Mouse (Mus musculus): ENCODE data around the gene Plppr1. TPM values are rescaled to one million over a fixed set of nuclear protein-coding genes. Genes with fewer than 3 reads are reported as not detected.

The Plppr1 gene
- not detected in 2 replicates for total RNA-seq (2017)

DNA sequence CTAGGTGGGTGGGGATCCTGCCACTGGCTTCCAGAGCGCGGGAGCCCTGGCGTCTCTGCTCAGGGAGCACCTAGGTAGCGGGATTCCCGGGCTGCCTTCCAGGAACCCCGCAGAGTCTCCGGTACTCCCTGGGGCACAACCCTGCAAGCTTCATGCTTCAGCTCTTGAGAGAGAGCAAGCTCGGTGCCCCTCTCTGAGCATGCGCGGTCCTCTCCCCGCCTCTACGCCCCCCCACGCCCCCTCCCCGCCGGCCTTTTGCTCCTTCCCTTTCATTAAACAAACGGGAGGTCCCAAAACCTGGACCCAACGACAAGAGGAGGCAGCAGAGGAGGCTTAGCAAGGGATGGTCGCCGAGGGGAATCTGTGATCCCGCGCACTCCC lies at the start of gene Plppr1:
Plppr1 (plus strand) TSS at position 253 of the 381 bp plus-strand sequence.
- ATAC-seq (replicated peaks in 1 of 2; ENCODE audit: insufficient read depth in 1 of 2, low FRiP score in 2 of 2, low TSS enrichment in 1 of 2, low read depth in 1 of 2, poor library complexity in 2 of 2, severe bottlenecking in 2 of 2) = 0 out of 4 replicates have a peak, but pooled peaks of 1 of the 2 experiments have one; percentile 10

DNA sequence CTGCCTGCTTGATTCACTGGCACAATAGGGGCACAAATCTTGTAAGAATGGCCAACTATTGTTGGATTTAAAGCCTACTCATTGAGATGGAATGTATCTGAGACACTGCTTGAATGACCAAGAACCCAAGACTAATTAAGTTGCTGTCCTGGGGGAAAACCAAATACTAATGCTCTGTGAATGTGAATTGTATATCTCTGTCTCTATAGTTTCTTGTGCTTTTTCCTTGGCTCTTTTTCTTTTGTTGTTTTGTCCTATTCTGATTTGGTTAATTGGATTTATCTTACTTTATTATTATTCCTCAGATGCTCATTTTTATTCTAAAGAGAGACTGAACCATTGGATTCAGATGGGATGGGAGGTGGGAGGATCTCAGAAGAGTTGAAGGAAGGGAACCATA lies 42.4 kb upstream of the Plppr1 start:
- no peak for ATAC-seq (replicated peaks in 1 of 2; ENCODE audit: insufficient read depth in 1 of 2, low FRiP score in 2 of 2, low TSS enrichment in 1 of 2, low read depth in 1 of 2, poor library complexity in 2 of 2, severe bottlenecking in 2 of 2)

DNA sequence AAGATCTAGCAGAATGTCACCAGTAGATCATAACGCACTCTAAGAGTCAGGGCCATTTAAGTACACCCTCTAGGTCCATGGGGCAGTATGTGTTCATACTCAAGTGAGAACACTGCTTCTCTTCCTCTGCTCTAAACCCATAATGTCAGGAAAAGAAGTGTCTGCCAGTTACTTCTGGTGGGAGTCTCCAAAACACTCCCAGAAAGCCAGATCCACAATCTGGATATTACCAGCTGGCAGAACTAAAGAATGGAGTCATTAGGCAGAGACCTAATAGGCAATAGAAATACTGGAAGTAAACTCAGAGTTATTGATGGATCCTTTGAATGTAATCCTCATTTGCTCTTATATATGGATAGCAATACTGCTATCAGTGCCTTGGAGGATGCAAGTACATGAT lies 35.9 kb upstream of the Plppr1 start:
- ATAC-seq (replicated peaks in 1 of 2; ENCODE audit: insufficient read depth in 1 of 2, low FRiP score in 2 of 2, low TSS enrichment in 1 of 2, low read depth in 1 of 2, poor library complexity in 2 of 2, severe bottlenecking in 2 of 2) = no peak

DNA sequence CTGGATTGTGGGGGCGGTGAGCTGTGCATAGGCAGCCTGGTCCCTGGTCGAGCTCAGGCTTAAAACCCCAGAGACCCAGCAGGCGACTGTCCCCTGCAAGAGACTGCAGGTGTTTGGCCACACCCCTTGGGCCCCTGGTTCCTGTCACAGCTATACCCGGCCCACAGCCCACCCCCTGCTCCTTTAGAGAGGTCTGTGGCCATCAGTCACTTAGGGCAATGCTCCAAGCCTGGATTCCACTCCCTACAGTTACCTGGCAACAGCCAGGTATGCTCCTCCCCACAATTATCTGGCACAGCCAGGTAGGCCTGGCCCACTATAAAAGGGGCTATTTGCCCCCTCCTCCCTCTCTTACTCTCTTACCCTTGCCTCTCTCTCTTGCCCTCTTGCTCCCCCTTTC lies 20.8 kb upstream of the Plppr1 start:
- no peak for ATAC-seq (replicated peaks in 1 of 2; ENCODE audit: insufficient read depth in 1 of 2, low FRiP score in 2 of 2, low TSS enrichment in 1 of 2, low read depth in 1 of 2, poor library complexity in 2 of 2, severe bottlenecking in 2 of 2)

DNA sequence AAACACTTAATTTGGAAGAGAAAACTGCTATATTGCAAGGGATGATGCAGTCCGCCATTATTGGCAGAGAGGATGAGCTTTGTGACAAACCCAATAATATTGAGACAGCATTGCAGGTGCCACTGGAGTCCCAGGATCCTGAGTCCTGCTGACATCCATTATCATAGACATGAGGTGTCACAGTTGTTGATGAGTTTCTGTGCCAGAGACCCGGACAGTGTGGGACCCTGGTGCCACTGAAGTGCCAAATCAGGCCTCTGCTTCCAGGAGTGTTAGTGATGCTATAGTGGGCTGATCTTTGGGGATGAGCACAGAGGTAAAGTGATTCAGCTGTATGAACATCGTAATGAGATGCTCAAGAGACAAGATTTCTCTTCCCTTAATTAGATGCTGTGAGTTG lies 19.2 kb upstream of the Plppr1 start:
- ATAC-seq (replicated peaks in 1 of 2; ENCODE audit: insufficient read depth in 1 of 2, low FRiP score in 2 of 2, low TSS enrichment in 1 of 2, low read depth in 1 of 2, poor library complexity in 2 of 2, severe bottlenecking in 2 of 2) = no peak

DNA sequence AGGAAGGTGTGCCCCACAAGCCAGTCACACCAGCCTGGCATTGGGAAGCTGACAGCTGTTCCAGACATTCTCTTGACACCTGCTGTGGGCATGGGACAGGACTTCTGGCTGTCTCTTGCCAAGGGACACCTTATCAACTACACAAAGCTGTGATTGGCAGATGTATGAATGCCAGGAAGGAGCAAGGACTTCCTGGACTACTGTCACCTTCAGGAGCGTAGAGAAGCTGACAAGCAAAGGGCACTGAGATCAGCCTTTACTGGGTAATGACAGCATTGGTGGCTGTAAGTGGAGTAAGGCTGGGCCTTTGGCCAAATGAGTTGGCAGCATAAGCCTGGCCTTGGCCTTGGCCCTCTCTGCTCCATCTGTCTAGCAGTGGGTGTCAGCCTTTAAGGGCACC lies 17.4 kb upstream of the Plppr1 start:
- ATAC-seq (replicated peaks in 1 of 2; ENCODE audit: insufficient read depth in 1 of 2, low FRiP score in 2 of 2, low TSS enrichment in 1 of 2, low read depth in 1 of 2, poor library complexity in 2 of 2, severe bottlenecking in 2 of 2) = peak; percentile 42 to 46; a peak in 3 of 4 replicates

DNA sequence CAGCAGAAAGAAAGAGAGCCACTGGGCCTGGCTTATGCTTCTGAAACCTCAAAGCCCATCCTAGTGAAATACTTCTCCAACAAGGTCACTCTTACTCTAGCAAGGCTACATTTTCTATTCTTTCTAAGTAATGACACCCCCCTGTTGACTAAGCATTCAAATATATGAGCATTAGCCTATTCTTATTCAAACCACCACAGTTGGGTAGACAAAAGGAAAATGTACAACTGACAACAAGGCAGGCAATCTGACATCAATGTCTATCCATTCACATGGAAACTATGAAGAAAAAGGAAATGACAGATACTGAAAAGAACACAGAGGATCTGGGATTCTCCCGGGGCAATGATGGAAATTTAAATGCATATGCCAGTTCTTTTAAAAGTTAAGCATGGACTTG lies 8.4 kb upstream of the Plppr1 start:
- no peak for ATAC-seq (replicated peaks in 1 of 2; ENCODE audit: insufficient read depth in 1 of 2, low FRiP score in 2 of 2, low TSS enrichment in 1 of 2, low read depth in 1 of 2, poor library complexity in 2 of 2, severe bottlenecking in 2 of 2)

DNA sequence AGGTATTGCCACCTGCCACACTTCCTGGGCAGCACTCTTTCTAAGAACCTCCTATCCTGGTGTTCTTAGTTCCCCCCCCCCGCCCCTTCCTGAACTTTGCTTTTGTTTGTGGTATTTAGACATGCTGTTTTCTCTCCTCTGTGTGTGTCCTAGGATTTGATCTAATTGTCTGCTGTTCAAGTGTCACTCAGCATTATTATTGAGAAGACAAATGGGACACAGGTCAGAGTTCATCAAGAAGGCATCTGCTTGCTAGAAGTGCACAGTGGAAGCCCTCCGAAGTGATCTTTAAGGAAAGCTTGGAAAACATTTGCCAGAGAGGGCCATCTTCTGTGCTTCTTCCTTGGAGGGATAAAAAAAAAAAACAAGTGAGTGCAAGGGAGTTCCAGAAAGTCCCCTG lies 1.2 kb upstream of the Plppr1 start:
- ATAC-seq (replicated peaks in 1 of 2; ENCODE audit: insufficient read depth in 1 of 2, low FRiP score in 2 of 2, low TSS enrichment in 1 of 2, low read depth in 1 of 2, poor library complexity in 2 of 2, severe bottlenecking in 2 of 2) = no peak

DNA sequence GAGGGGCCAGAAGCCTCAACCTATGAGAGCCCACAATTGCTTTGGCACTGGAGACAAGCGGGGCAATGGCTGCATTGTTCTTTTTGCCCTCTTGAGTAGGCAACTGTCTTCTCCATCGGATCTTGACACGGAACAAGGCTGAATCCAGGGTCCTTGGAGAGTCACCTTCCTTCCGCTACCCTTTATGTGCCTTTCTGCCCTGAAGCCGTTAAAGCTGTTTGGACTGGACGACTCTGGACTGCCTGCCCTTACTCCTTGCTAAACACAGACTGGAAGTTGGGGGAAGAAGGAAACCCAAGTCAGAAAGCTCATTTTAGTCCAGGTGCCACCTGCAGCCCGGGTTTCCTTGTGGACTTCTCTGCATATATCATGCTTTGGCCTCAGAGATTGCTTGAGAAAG lies 516 bp upstream of the Plppr1 start:
- ATAC-seq (replicated peaks in 1 of 2; ENCODE audit: insufficient read depth in 1 of 2, low FRiP score in 2 of 2, low TSS enrichment in 1 of 2, low read depth in 1 of 2, poor library complexity in 2 of 2, severe bottlenecking in 2 of 2) = no peak

DNA sequence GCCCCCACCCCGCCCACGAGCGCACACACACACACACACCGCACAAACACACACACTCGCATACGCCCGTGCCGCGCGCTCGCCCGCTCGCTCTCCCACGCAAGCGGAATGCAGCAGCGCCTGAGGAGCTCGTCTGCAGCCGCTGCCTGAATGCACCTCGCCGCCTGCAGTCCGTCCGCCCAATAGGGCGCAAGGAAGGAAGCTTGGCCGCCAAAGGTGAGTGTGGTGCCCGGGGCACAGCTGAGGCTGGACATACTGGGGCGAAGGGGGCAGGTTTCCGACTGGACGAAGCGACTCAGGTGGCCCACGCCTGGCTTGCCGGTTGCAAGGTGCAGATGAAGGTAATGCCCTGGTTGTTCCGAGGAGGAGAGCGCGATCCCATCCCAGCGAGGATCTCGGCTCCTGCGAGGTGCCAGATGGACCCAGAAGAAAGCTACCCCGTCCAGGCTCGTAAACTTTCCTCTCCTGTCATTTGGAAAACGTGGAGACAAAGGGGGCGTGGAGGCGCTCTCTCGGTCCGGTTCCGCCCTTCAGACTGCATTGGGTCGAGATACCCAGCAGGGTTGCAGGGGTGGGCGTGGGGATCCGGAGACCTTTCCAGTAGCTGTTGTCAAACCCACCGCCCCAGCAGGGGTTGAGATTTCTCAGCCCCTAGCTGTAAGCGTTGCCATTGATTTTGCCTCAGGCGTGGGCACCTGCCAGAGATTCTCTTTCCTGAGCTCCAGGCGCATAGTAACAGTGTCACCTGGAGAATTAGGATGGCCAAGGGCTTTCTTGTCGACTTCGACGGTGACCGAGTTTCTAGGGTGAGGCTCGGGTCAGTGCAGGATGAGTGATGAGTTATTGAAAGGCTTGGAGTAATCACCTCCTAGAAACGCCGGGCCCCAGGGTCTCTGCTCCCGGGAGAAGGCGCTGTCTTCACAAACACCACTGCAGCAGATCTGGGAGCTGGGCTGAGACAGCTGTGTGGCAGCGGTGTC lies 619 bp downstream of the Plppr1 start:
- peak; percentile 47 to 85 for ATAC-seq (replicated peaks in 1 of 2; ENCODE audit: insufficient read depth in 1 of 2, low FRiP score in 2 of 2, low TSS enrichment in 1 of 2, low read depth in 1 of 2, poor library complexity in 2 of 2, severe bottlenecking in 2 of 2)

DNA sequence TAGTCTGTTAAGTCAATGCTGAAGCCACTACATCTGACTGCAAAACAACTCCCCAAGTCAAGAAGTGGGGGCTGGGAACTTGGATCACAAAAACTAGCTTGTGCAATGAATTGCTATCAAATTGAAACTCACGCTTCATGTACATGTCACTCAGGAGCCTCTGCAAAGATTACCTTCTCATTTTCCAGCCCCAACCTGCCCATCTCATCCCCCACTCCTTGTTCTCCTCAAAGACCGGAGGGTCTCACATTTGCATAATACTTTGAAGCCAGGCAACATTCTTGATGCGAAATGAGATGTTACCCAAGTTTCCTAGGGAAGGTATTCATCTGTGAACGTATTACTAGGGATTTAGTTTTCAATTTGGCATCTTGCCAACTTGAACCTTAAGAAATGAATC lies 10.4 kb downstream of the Plppr1 start:
- ATAC-seq (replicated peaks in 1 of 2; ENCODE audit: insufficient read depth in 1 of 2, low FRiP score in 2 of 2, low TSS enrichment in 1 of 2, low read depth in 1 of 2, poor library complexity in 2 of 2, severe bottlenecking in 2 of 2) = no peak

DNA sequence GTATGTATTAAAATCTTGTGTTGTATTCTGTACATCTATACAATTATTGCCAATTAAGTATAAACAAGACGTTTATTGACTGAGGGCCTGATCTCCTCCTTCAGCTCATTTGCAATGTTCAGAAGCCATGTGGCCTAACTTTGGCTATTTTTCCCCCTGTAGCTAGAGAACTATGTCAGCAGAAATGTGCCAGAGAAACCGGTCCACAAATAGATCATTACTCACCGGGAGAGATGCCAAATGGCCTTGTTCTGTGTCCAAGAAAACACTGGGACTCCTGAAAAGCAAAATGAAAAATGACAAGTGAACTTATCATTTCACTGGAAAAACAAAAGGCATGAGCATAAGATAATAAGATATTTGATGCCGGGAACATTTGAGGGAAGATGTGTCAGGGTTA lies 13.8 kb downstream of the Plppr1 start:
- ATAC-seq (replicated peaks in 1 of 2; ENCODE audit: insufficient read depth in 1 of 2, low FRiP score in 2 of 2, low TSS enrichment in 1 of 2, low read depth in 1 of 2, poor library complexity in 2 of 2, severe bottlenecking in 2 of 2) = no peak

DNA sequence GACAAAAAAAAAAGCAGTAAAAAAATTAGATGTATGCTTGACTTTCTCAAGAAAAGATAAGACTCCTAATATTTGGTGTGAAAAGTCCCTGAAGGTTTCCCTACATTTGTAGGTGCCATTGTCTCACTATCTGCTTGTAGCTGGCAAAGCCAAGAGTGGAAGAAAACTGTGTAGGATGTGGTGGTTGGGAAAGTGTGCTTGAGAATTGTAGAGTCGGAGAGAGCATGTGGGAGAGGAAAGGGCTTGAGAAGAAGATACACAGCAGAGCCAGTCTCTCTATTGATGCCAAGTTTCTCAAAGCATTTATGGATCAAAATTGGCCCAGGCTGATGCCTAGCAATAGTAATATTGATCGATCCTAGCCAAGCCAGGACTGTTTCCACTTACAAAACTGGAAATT lies 16.8 kb downstream of the Plppr1 start:
- ATAC-seq (replicated peaks in 1 of 2; ENCODE audit: insufficient read depth in 1 of 2, low FRiP score in 2 of 2, low TSS enrichment in 1 of 2, low read depth in 1 of 2, poor library complexity in 2 of 2, severe bottlenecking in 2 of 2) = no peak

DNA sequence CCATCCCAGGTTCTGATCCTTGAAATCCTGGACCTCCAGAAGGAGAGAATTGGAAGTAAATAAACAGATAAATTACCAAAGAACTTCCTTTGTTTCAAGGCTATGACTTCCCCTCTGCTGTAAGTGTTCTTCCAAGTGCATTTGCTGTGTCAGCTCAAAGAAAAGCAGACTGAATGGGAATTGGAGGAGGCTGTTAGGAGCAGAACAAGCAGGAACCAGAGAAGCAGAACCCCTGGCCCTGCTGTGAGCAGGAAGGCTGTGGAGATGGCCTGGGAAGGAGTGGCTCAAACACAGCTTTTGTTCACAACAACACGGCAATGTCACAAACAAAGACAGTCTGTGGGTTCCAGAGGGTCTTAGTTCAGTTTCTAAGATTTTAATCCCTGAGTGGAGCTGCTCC lies 20.3 kb downstream of the Plppr1 start:
- no peak for ATAC-seq (replicated peaks in 1 of 2; ENCODE audit: insufficient read depth in 1 of 2, low FRiP score in 2 of 2, low TSS enrichment in 1 of 2, low read depth in 1 of 2, poor library complexity in 2 of 2, severe bottlenecking in 2 of 2)

DNA sequence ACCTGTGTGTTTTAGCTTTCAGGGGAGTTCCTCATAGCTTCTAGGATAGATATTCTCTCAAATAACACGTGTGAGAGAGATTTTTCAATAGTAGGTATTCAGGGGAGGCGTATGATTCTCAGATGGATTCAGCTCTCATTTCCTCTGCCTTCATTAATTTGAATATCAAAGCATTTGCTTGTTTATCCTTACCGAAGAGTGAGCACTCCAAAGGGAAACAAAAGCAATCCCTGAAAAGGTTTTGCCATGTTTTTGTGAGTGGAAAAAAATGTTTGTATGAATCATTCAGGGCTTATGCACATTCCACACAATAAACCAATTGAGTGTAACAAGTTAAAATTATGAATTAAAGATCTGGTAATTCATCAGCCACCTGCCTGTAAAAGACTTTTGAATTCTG lies 29.1 kb downstream of the Plppr1 start:
- no peak for ATAC-seq (replicated peaks in 1 of 2; ENCODE audit: insufficient read depth in 1 of 2, low FRiP score in 2 of 2, low TSS enrichment in 1 of 2, low read depth in 1 of 2, poor library complexity in 2 of 2, severe bottlenecking in 2 of 2)

DNA sequence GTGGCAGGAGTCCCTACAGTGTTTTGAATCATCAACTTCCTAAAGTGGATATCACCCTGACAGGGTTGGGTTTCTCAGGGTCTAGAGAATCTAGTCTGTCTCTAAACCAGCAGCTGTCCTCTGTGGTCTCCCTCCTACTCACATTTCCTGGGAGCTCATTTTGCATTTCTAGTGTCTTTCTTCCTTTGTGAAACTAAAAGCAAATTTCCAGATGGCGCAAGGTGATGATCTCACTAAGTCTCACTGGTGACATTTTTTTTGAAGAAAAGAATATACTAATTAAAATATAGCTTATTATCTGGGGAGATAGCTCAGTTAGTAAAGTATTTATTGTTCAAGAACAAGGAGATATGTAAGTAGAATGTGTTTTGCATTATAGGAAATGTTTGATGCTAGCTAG lies 31.4 kb downstream of the Plppr1 start:
- ATAC-seq (replicated peaks in 1 of 2; ENCODE audit: insufficient read depth in 1 of 2, low FRiP score in 2 of 2, low TSS enrichment in 1 of 2, low read depth in 1 of 2, poor library complexity in 2 of 2, severe bottlenecking in 2 of 2) = no peak

DNA sequence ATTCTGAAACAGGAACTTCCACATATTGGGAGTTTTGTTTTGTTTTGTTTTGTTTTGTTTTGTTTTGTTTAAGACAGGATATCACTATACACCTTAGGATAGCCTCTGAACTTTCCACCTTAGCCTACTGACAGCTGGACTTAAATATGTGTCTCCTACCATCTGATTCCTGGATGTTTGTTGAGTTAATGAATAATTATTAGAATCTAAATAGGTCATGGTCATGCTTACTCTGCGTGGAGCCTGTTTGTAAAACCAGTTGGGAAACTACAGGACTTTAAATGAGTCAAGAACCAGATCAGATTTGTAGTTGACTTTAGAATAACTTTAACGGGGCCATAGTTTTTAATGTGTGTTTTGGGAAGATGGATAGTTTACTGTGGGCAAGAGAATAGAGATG lies 40.4 kb downstream of the Plppr1 start:
- no peak for ATAC-seq (replicated peaks in 1 of 2; ENCODE audit: insufficient read depth in 1 of 2, low FRiP score in 2 of 2, low TSS enrichment in 1 of 2, low read depth in 1 of 2, poor library complexity in 2 of 2, severe bottlenecking in 2 of 2)

DNA sequence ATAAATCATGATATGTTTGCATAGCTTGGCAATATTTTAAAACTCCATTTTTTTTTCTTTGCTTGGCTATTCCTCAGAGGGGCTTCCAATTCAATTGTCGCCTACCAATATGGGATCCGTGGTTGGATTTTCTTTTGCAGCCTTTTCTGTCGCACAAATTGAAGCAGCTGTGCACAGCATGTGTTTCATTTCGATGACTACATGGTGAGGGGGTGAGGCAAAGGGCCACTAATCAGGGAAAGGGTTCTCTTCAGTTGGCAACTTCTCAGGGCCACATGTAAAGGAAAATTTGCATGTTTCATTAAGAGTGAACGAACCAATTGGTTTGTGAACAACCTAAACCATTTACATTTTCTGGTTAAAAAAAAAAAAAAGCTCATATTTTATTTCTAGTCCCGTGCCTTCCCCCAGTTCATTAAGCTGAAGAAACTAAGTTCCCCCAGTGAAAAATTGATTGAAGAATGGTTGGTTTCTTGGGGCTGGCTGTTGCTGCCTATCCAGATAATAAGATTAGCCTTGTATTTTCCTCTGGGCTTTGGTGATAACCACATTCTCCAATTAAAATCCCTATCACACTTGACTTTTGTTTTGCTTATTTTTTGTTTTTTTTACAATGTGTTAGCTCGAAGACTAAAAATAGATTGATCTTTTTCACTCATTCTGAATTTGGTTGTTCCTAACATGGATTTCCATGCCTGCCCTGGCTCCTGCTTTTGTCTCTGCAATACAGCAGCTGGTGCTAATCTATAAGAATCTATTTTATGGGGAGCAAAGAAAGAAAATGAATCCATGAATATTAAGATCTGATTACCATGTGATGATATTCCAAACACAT lies 43.1 kb downstream of the Plppr1 start:
- no peak for ATAC-seq (replicated peaks in 1 of 2; ENCODE audit: insufficient read depth in 1 of 2, low FRiP score in 2 of 2, low TSS enrichment in 1 of 2, low read depth in 1 of 2, poor library complexity in 2 of 2, severe bottlenecking in 2 of 2)

Measured in hematopoietic stem cell, adult 5-6 weeks (primary cell).